Mouse (Mus musculus): ENCODE results near the gene Kif3c. TPM values are rescaled to one million over a fixed set of nuclear protein-coding genes. Genes with fewer than 3 reads are reported as not detected.

Kif3c gene
- polyA plus RNA-seq, 1 experiment from 2014 or later: 19.9 TPM

GRCm38 (mm10) chr12:3429681-3430442 lies 64.9 kb downstream of the Kif3c start:
- H3K27me3 ChIP-seq (ENCODE audit: low read depth, poor library complexity, severe bottlenecking): no peaks in the 10 kb centered on the region
- H3K27ac ChIP-seq (replicated peaks): no peak overlapping the region
- peaks cover 24% of the 10 kb centered on the region for H3K36me3 ChIP-seq
- H3K4me3 ChIP-seq: no peak overlapping the region
- peaks cover 10% of the 10 kb centered on the region for H3K4me1 ChIP-seq
- H3K9me3 ChIP-seq (replicated peaks): no peaks in the 10 kb centered on the region; the same call in 1 of the 2 replicates
- DNase-seq (ENCODE audit: low spot score): no peak
- WGBS: 85% methylated on average over 2 of the region's 2 CpGs

- no peak overlapping the region for H3K4me3 ChIP-seq
- H3K4me1 ChIP-seq: peaks cover 5% of the 10 kb centered on the region
- H3K36me3 ChIP-seq: peaks cover 24% of the 10 kb centered on the region
- DNase-seq (ENCODE audit: low spot score): no peak
- no peak overlapping the region for H3K27ac ChIP-seq (replicated peaks)
- no peaks in the 10 kb centered on the region for H3K27me3 ChIP-seq (ENCODE audit: low read depth, poor library complexity, severe bottlenecking)
- no peaks in the 10 kb centered on the region; the same call in 1 of the 2 replicates for H3K9me3 ChIP-seq (replicated peaks)
Measured at GRCm38 (mm10) chr12:3430443-3430753, 65.5 kb downstream of the Kif3c start.

DNA sequence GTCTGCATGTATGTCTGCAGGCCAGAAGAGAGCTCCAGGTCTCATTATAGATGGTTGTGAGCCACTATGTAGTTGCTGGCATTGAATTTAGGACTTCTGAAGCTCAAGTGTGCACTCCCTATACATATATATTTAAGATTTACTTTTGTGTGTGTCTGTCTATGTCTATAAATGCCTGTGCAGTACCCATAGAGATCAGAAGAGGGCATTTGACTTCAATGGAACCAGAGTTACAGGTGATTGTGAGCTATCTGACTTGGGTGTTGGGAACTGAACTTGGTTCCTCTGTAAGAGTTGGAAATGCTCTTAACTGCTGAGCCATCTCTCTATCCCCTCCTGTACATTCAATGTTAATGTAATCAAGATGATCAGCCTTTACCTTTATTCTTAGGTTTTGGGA lies 66.1 kb downstream of the Kif3c start:
- Histone ChIP-seq H3K4me3 (no peak overlapping the region), H3K27me3 (ENCODE audit: low read depth, poor library complexity, severe bottlenecking) (no peaks in the 10 kb centered on the region), H3K9me3 (replicated peaks) (no peaks in the 10 kb centered on the region; the same call in 1 of the 2 replicates), H3K36me3 (peaks cover 24% of the 10 kb centered on the region), H3K27ac (replicated peaks) (no peak overlapping the region), H3K4me1 (no peaks in the 10 kb centered on the region)
- no peak for DNase-seq (ENCODE audit: low spot score)

DNA sequence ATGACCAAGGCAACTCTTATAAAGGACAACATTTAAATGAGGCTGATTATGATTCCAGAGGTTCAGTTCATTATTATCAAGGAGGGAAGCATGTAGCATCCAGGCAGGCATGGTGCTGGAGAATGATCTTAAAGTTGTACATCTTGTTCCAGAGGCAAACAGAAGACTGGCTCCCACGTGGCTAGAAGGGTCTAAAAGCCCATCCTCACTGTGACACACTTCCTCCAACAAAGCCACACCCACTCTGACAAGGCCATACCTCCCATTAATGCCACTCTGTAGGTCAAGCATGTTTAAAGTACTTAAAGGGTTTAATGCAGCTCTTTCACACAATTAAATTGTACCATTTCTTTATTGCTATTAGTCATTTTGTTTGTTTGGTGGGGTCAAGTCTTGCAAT lies 68.8 kb downstream of the Kif3c start:
- Histone ChIP-seq H3K36me3 (peaks cover 32% of the 10 kb centered on the region), H3K27ac (replicated peaks) (no peak overlapping the region), H3K4me1 (no peaks in the 10 kb centered on the region), H3K9me3 (replicated peaks) (no peaks in the 10 kb centered on the region; the same call in 1 of the 2 replicates), H3K4me3 (no peak overlapping the region), H3K27me3 (ENCODE audit: low read depth, poor library complexity, severe bottlenecking) (no peaks in the 10 kb centered on the region)
- DNase-seq (ENCODE audit: low spot score): no peak
- WGBS: 50% methylated on average over 1 of the region's 1 CpGs

GRCm38 (mm10) chr12:3436446-3436845 lies 71.5 kb downstream of the Kif3c start:
- no peak overlapping the region for H3K4me3 ChIP-seq
- H3K9me3 ChIP-seq (replicated peaks): no peaks in the 10 kb centered on the region; the same call in 1 of the 2 replicates
- 94% methylated on average over 5 of the region's 5 CpGs for WGBS
- H3K4me1 ChIP-seq: no peaks in the 10 kb centered on the region
- no peaks in the 10 kb centered on the region for H3K27me3 ChIP-seq (ENCODE audit: low read depth, poor library complexity, severe bottlenecking)
- peaks cover 33% of the 10 kb centered on the region for H3K36me3 ChIP-seq
- no peak for DNase-seq (ENCODE audit: low spot score)
- no peak overlapping the region for H3K27ac ChIP-seq (replicated peaks)

DNA sequence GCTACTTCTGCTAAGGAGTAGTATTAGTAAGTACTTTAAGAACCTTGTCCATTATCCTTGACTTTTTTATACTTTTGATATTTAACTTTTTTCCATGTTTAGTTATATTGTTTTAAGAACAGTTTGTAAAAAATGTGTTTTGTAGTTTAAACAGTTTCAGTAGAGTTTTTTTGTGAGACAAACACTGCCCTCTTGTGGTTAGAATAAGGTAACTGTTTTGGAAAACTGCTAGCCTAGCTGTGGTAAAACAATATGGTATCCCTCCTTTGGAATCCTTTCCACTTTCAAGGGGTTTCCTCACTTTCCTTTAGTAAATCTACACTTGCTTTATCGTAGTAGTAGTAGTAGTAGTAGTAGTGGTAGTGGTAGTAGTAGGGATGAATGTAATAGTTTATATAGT lies 72.9 kb downstream of the Kif3c start:
- H3K4me3 ChIP-seq: no peak overlapping the region
- 95% methylated on average over 1 of the region's 1 CpGs for WGBS
- no peaks in the 10 kb centered on the region for H3K27me3 ChIP-seq (ENCODE audit: low read depth, poor library complexity, severe bottlenecking)
- H3K27ac ChIP-seq (replicated peaks): no peak overlapping the region
- no peaks in the 10 kb centered on the region for H3K4me1 ChIP-seq
- no peak for DNase-seq (ENCODE audit: low spot score)
- no peaks in the 10 kb centered on the region; the same call in 1 of the 2 replicates for H3K9me3 ChIP-seq (replicated peaks)
- peaks cover 30% of the 10 kb centered on the region for H3K36me3 ChIP-seq

DNA sequence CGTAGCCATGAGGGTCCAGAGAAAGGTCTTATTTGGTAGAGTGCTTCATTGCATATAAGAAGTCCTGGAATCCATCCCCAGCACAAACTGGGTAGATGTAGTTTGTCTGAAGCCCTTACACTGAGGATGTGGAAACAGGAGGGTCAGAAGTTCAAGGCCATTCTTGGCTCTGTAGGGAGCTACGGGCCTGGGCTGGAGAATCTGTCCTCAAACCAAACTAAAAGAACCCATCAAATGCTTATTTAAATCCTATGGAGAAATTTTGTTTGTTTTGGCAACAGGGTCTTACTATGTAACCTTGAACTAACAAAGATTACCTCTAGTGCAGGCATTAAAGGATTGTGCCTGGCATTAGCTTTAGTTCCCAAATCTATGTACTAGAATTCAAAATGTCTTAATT lies 76.0 kb downstream of the Kif3c start:
- peaks cover 28% of the 10 kb centered on the region for H3K36me3 ChIP-seq
- 92% methylated on average over 2 of the region's 2 CpGs for WGBS
- no peaks in the 10 kb centered on the region for H3K4me1 ChIP-seq
- no peak overlapping the region for H3K4me3 ChIP-seq
- no peaks in the 10 kb centered on the region for H3K27me3 ChIP-seq (ENCODE audit: low read depth, poor library complexity, severe bottlenecking)
- DNase-seq (ENCODE audit: low spot score): no peak
- H3K9me3 ChIP-seq (replicated peaks): no peaks in the 10 kb centered on the region; the same call in 1 of the 2 replicates
- no peak overlapping the region for H3K27ac ChIP-seq (replicated peaks)

- WGBS: 91% methylated on average over 5 of the region's 5 CpGs
- H3K27me3 ChIP-seq (ENCODE audit: low read depth, poor library complexity, severe bottlenecking): no peaks in the 10 kb centered on the region
- H3K27ac ChIP-seq (replicated peaks): no peak overlapping the region
- H3K9me3 ChIP-seq (replicated peaks): no peaks in the 10 kb centered on the region; the same call in 1 of the 2 replicates
- H3K4me1 ChIP-seq: no peaks in the 10 kb centered on the region
- no peak overlapping the region for H3K4me3 ChIP-seq
- peaks cover 28% of the 10 kb centered on the region for H3K36me3 ChIP-seq
- DNase-seq (ENCODE audit: low spot score): no peak
Measured at GRCm38 (mm10) chr12:3441361-3441760, 76.4 kb downstream of the Kif3c start.

DNA sequence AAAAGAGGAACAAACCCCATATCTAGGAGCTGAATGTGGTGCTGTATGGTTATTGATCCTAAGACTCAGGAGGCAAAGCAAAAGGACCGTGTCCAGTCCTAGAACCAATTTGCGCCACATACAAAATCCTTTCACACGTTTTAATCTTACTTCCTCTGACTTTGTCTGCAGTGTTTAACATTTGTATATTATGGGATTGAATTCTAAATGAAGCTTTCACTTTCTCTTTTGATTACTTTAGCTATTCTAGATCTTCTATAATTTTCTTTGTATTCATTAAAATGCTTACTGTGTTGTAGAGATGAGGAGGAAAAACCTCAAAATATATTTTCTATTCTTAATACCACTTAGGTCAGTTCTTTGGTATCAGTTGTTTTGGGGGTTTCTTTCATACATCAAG lies 88.6 kb downstream of the Kif3c start:
- Histone ChIP-seq H3K27me3 (ENCODE audit: low read depth, poor library complexity, severe bottlenecking) (no peaks in the 10 kb centered on the region), H3K36me3 (peaks cover 48% of the 10 kb centered on the region), H3K4me1 (no peaks in the 10 kb centered on the region), H3K9me3 (replicated peaks) (no peaks in the 10 kb centered on the region), H3K27ac (replicated peaks) (no peak overlapping the region), H3K4me3 (no peak overlapping the region)
- WGBS: 92% methylated on average over 3 of the region's 3 CpGs
- no peak for DNase-seq (ENCODE audit: low spot score)

Other genes with a start within 250 kb of the Kif3c start
- 83.2 and 86.2 TPM in 2 replicates for gene Rab10, start 55.2 kb upstream of the Kif3c start, polyA plus RNA-seq (2016; fragmentation: Nextera tagmentation; extraction: Ambion mirVana)
- gene Asxl2, start 61.7 kb downstream of the Kif3c start, polyA plus RNA-seq (2016; fragmentation: Nextera tagmentation; extraction: Ambion mirVana): 14.0 and 15.6 TPM in 2 replicates
- gene Dtnb, start 207.2 kb downstream of the Kif3c start, polyA plus RNA-seq (2016; fragmentation: Nextera tagmentation; extraction: Ambion mirVana): 26.3 and 30.6 TPM in 2 replicates

Measured in midbrain, embryonic 10.5 days (tissue).